Mouse (Mus musculus) spleen, adult 2 months (tissue): ENCODE measurements around the gene Polr3e.
"Not testable (repeated sequence)": the region's sequence is repeated elsewhere in the genome, so short reads cannot be mapped to it uniquely, and the experiment has no call there.

Experiments used
- CTCF ChIP-seq: fragments of 200-500 bp; IDR thresholded peaks from 2 replicates; pipeline ENCODE4 v1.5.1; 2011; ENCODE audit warnings: mild to moderate bottlenecking, inconsistent platforms; ENCODE audit not compliant: insufficient read depth, insufficient read length, insufficient replicate concordance; ENCODE audit errors: extremely low read depth
- POLR2A ChIP-seq: fragments of 200-500 bp; IDR thresholded peaks from 2 replicates; pipeline ENCODE4 v1.6.1; 2011; ENCODE audit warnings: low read depth, low read length, inconsistent platforms

GRCm38 (mm10) chr7:120972471-120972870, 54.9 kb downstream of the Polr3e start:
- TF ChIP-seq CTCF, POLR2A: not testable (repeated sequence)
